14 mouse cellular contexts compared by ENCODE assay signal in the genomic region with DNA sequence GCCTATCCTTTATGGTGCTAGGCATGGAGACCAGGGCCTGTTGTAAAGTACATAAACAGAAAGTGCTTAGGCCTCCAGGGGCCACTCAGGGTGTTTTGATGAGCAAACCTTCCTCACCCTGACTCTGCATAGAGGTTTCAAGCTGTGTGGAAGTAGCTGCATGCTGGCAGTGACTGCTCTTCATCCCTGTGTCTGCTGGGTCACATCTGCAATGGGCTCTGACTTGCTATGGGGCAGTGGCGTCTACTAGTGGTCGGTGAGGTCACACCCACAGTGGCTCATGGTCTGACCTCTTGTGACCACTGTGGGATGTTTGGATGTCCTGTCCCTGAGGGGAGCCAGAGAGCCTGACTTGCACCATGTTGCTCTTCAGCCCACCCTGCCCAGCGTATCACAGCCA. TPM values are rescaled to one million over a fixed set of nuclear protein-coding genes. Genes with fewer than 3 reads are reported as not detected.
A peak's percentile ranks its signal among the peaks of the same experiment; 100 is the strongest.
DNase-seq lines count a peak whose midpoint lies in the region; ATAC-seq and TF ChIP-seq lines count a peak whose summit lies in the region.
"Had no signal": no experiment of that assay in that cellular context is flagged by ENCODE, and none has a peak within 500 bp of the region (broad histone marks: within the 10 kb centered on the region; RNA-seq: fewer than 3 reads in every experiment).

No protein-coding gene starts in this region.

- H3K4me1 ChIP-seq in lung, postnatal 0 days (ENCODE audit: insufficient read depth, low read depth, low read length) = no peaks in the 10 kb centered on the region
- H3K4me1 ChIP-seq: hindbrain, embryonic 15.5 days; kidney, embryonic 15.5 days; liver, embryonic 15.5 days; midbrain, embryonic 15.5 days had no signal

- ATAC-seq in lung, postnatal 0 days = no peak
- ATAC-seq: activated CD4-positive, CD25-positive, alpha-beta regulatory T cell, adult 4 months; CD4-positive, CD25-positive, alpha-beta regulatory T cell, adult 4 months; midbrain, embryonic 15.5 days had no signal

- TF ChIP-seq CTCF in lung, postnatal 0 days (IDR thresholded peaks at IDR 0.05) = peak; percentile 26

- no peaks in the 10 kb centered on the region for H3K9me3 ChIP-seq in lung, postnatal 0 days (ENCODE audit: low read length)
- H3K9me3 ChIP-seq: hindbrain, embryonic 15.5 days; kidney, embryonic 15.5 days; liver, embryonic 15.5 days; midbrain, embryonic 15.5 days had no signal

- no peak overlapping the region for H3K9ac ChIP-seq in lung, postnatal 0 days (replicated peaks; ENCODE audit: low read depth)
- H3K9ac ChIP-seq: hindbrain, embryonic 15.5 days; kidney, embryonic 15.5 days; liver, embryonic 15.5 days; midbrain, embryonic 15.5 days had no signal

- DNase-seq in heart, postnatal 4 days = peak; percentile 3
- no peak for DNase-seq in heart, postnatal 10 days
- no peak for DNase-seq in lung, postnatal 0 days (ENCODE audit: low spot score)
- DNase-seq in lung, postnatal 10 days = no peak
- peak; percentile 13 for DNase-seq in urinary bladder, adult 2 months (ENCODE audit: low spot score)
- DNase-seq in urinary bladder, postnatal 36 days (ENCODE audit: low spot score in 2 of 2) = no peak
- DNase-seq in Muller cell, postnatal 12 days (ENCODE audit: inconsistent ontology term) = no peak
- DNase-seq: gastrocnemius, postnatal 14 days had no signal

- intact Hi-C loops in heart, postnatal 10 days (cut with DNase I) = no loop called here

- H3K36me3 ChIP-seq in lung, postnatal 0 days (ENCODE audit: insufficient read depth, low read length) = peaks cover 59% of the 10 kb centered on the region

- H3K4me3 ChIP-seq in lung, postnatal 0 days (ENCODE audit: low read depth, low read length) = no peak overlapping the region
- H3K4me3 ChIP-seq: hindbrain, embryonic 15.5 days; kidney, embryonic 15.5 days; liver, embryonic 15.5 days; midbrain, embryonic 15.5 days had no signal

- no peak overlapping the region for H3K27ac ChIP-seq in lung, postnatal 0 days (ENCODE audit: low read length)
- H3K27ac ChIP-seq: hindbrain, embryonic 15.5 days; kidney, embryonic 15.5 days; liver, embryonic 15.5 days; midbrain, embryonic 15.5 days had no signal

- H3K4me2 ChIP-seq in lung, postnatal 0 days (replicated peaks; ENCODE audit: low read depth, low read length) = no peak overlapping the region
- H3K4me2 ChIP-seq: hindbrain, embryonic 15.5 days; kidney, embryonic 15.5 days; liver, embryonic 15.5 days; midbrain, embryonic 15.5 days had no signal

- WGBS in lung, postnatal 0 days = 92% methylated on average over 3 of the region's 3 CpGs

- no peaks in the 10 kb centered on the region for H3K27me3 ChIP-seq in lung, postnatal 0 days (replicated peaks; ENCODE audit: insufficient read depth, low read length)
- H3K27me3 ChIP-seq: hindbrain, embryonic 15.5 days; kidney, embryonic 15.5 days; liver, embryonic 15.5 days; midbrain, embryonic 15.5 days had no signal

- TF ChIP-seq EP300 in lung, postnatal 0 days (IDR thresholded peaks at IDR 0.05) = no peak

RNA-seq across cellular contexts. Expression of gene F2rl3, which starts 10.6 kb away (rescaled TPM):
- total RNA-seq in heart, postnatal 4 days (2021) = 1 to 10 TPM; 3.5 TPM
- 1 to 10 TPM; 3.1 to 4.3 TPM for total RNA-seq in heart, postnatal 10 days (2021)
- polyA plus RNA-seq in lung, postnatal 0 days (2015; fragmentation: Nextera tagmentation; extraction: Ambion mirVana) = 1.3 and 2.1 TPM in 2 replicates
- 1.0 and 1.2 TPM in 2 replicates for polyA plus RNA-seq in urinary bladder, adult 2 months (2012; rRNA removed)

RNA-seq across cellular contexts. Expression of gene Sin3b, which starts 28.0 kb away (rescaled TPM):
- 100 to 1,000 TPM; 133 to 135 TPM for total RNA-seq in heart, postnatal 4 days (2021)
- 100 to 1,000 TPM; 117 to 120 TPM for total RNA-seq in heart, postnatal 10 days (2021)
- 169 and 211 TPM in 2 replicates for polyA plus RNA-seq in lung, postnatal 0 days (2015; fragmentation: Nextera tagmentation; extraction: Ambion mirVana)
- 122 and 134 TPM in 2 replicates for polyA plus RNA-seq in urinary bladder, adult 2 months (2012; rRNA removed)

Comparison
In these comparisons a context has a peak if more than half of its experiments do, and no peak if none do; other contexts are left out.
1. DNase-seq: peak in heart, postnatal 4 days (single experiment) and urinary bladder, adult 2 months (single experiment); none in heart, postnatal 10 days (0 of 2), lung, postnatal 0 days (single experiment), lung, postnatal 10 days (single experiment), urinary bladder, postnatal 36 days (0 of 2) and Muller cell, postnatal 12 days (single experiment).